Mouse (Mus musculus): Measurements from ENCODE around the gene Dcaf12. TPM values are rescaled to one million over a fixed set of nuclear protein-coding genes. Genes with fewer than 3 reads are reported as not detected.

Gene Dcaf12
- polyA plus RNA-seq, 1 experiment, result 30.9 TPM

DNA sequence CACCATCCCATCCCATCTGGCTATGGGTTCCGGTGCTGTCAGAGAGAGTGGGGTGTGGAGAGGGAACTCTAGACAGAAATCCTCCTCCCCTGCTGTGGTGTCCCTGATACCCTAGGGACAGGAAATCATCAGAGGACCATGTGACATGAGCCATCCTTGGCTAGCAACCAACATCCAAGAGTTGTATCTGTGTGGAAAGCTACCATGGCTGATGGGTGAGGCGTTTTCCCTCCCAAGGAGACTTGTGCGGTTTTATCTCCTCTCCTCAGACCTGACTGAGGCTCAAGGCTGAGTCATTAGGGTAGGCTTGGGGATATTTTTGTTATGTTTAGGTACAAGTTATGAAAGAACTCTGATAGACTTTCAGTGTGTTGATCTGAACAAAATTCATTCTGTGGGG lies 16.4 kb upstream of the Dcaf12 start:
- DNase-seq, result peak; percentile 56
- H3K27ac ChIP-seq (ENCODE audit: insufficient read depth, low read depth, low read length), result peak overlapping the region; percentile 15; the same call in 1 of the 2 replicates
- no peak overlapping the region for H3K4me3 ChIP-seq (ENCODE audit: insufficient read depth, low read depth, low read length)
- H3K36me3 ChIP-seq (ENCODE audit: control insufficient read depth, insufficient read depth, low read length), result no peaks in the 10 kb centered on the region
- WGBS, result 59% methylated on average over 3 of the region's 3 CpGs
- no peak for TF ChIP-seq CTCF (conservative IDR thresholded peaks at IDR 0.05; ENCODE audit: insufficient read depth, insufficient read length, low read depth, low read length)
- no peak for TF ChIP-seq POLR2A (IDR thresholded peaks at IDR 0.05; ENCODE audit: low read depth, low read length)
- H3K27me3 ChIP-seq (replicated peaks; ENCODE audit: control insufficient read depth, insufficient read depth, low read length), result no peaks in the 10 kb centered on the region
- H3K4me1 ChIP-seq (ENCODE audit: control insufficient read depth, insufficient read depth, low read length), result peaks cover 13% of the 10 kb centered on the region; the same call in 1 of the 2 replicates

DNA sequence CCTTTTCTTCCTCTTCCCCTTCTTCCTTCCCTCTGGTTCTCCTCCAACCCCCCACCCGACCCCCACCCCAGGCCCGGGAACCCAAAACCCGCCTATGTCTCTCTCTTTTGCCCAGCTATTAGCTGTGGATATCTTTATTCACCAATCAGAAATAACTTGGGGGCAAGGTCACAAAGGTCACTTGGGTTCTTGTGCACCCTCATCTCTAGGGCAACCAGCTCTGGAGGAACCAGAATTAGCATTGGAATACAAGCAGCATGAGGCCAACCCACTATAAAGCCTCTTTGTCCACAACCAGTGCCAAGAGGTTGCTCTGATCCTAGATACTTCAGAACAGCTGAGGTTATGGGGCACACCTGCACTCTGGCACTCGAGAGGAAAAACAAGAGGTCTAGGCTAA lies 14.8 kb upstream of the Dcaf12 start:
- TF ChIP-seq POLR2A (IDR thresholded peaks at IDR 0.05; ENCODE audit: low read depth, low read length), result no peak
- Histone ChIP-seq H3K4me1 (ENCODE audit: control insufficient read depth, insufficient read depth, low read length) (peaks cover 13% of the 10 kb centered on the region; the same call in 1 of the 2 replicates), H3K27me3 (replicated peaks; ENCODE audit: control insufficient read depth, insufficient read depth, low read length) (no peaks in the 10 kb centered on the region), H3K27ac (ENCODE audit: insufficient read depth, low read depth, low read length) (no peak overlapping the region), H3K36me3 (ENCODE audit: control insufficient read depth, insufficient read depth, low read length) (no peaks in the 10 kb centered on the region), H3K4me3 (ENCODE audit: insufficient read depth, low read depth, low read length) (no peak overlapping the region)
- no peak for DNase-seq
- WGBS, result 69% methylated on average over 4 of the region's 4 CpGs

DNA sequence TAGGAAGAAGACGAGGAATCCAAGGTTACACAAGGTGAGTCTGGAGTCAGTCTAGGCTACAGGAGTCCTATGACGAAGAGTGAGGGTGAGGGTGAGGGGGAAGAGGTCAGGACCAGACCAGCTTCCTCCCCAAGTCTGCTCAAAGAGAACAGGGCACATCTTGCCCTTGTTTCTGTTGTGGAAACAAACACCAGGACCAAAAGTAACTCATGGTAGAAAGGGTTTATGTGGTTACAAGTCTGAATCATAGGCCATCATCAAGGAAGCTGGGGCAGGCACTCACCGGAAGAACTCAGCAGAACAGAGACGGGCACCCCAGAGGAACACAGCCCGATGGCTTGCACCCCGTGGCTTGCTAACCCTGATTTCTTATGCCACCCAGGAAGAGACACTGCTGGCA lies 12.2 kb upstream of the Dcaf12 start:
- peaks cover 10% of the 10 kb centered on the region; the same call in 1 of the 2 replicates for H3K4me1 ChIP-seq (ENCODE audit: control insufficient read depth, insufficient read depth, low read length)
- WGBS, result 89% methylated on average over 6 of the region's 6 CpGs
- no peaks in the 10 kb centered on the region for H3K36me3 ChIP-seq (ENCODE audit: control insufficient read depth, insufficient read depth, low read length)
- no peaks in the 10 kb centered on the region for H3K27me3 ChIP-seq (replicated peaks; ENCODE audit: control insufficient read depth, insufficient read depth, low read length)
- no peak for DNase-seq
- no peak for TF ChIP-seq CTCF (conservative IDR thresholded peaks at IDR 0.05; ENCODE audit: insufficient read depth, insufficient read length, low read depth, low read length)
- no peak for TF ChIP-seq POLR2A (IDR thresholded peaks at IDR 0.05; ENCODE audit: low read depth, low read length)
- H3K4me3 ChIP-seq (ENCODE audit: insufficient read depth, low read depth, low read length), result no peak overlapping the region
- no peak overlapping the region for H3K27ac ChIP-seq (ENCODE audit: insufficient read depth, low read depth, low read length)

DNA sequence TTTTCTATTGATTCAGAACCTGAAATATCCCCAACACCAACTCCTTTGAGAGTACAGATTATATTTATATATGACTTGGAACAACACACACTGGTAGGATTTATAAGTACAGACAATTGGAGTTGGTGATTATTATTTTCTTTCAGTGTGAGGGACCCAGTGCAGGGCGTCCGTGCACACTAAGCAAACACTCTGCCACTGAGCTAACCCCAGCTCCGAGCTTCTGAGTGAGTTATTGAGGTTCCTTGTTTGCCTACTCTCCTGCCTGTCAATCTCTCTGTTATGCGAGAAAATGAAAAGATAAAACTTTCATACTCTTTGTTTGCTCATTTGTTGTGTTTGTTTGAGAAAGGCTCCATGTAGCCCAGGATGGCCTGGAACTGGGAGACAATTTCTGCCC lies 6.3 kb upstream of the Dcaf12 start:
- WGBS, result 70% methylated on average over 4 of the region's 4 CpGs
- no peaks in the 10 kb centered on the region for H3K4me1 ChIP-seq (ENCODE audit: control insufficient read depth, insufficient read depth, low read length)
- TF ChIP-seq POLR2A (IDR thresholded peaks at IDR 0.05; ENCODE audit: low read depth, low read length) (no peak), CTCF (conservative IDR thresholded peaks at IDR 0.05; ENCODE audit: insufficient read depth, insufficient read length, low read depth, low read length) (no peak)
- no peak overlapping the region for H3K27ac ChIP-seq (ENCODE audit: insufficient read depth, low read depth, low read length)
- H3K27me3 ChIP-seq (replicated peaks; ENCODE audit: control insufficient read depth, insufficient read depth, low read length), result no peaks in the 10 kb centered on the region
- no peaks in the 10 kb centered on the region for H3K36me3 ChIP-seq (ENCODE audit: control insufficient read depth, insufficient read depth, low read length)
- no peak for DNase-seq
- H3K4me3 ChIP-seq (ENCODE audit: insufficient read depth, low read depth, low read length), result no peak overlapping the region

DNA sequence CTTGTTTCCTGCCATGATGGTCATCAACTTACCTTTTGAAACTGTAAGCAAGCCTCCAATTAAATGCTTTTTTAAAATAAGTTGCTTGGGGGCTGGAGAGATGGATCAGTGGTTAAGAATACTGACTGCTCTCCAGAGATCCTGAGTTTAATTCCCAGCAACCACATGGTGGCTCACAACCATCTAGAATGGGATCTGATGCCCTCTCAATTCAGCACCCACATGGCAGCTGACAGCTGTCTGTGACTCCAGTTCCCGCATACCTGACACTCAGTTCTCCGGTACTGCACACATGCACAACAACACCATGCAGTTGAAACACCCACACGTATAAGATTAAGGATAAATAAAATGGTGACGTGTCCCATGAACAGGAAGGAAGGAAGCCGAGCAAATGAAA lies 3.6 kb upstream of the Dcaf12 start:
- Histone ChIP-seq H3K27me3 (replicated peaks; ENCODE audit: control insufficient read depth, insufficient read depth, low read length) (no peaks in the 10 kb centered on the region), H3K4me3 (ENCODE audit: insufficient read depth, low read depth, low read length) (no peak overlapping the region), H3K4me1 (ENCODE audit: control insufficient read depth, insufficient read depth, low read length) (peaks cover 7% of the 10 kb centered on the region; the same call in 1 of the 2 replicates), H3K27ac (ENCODE audit: insufficient read depth, low read depth, low read length) (no peak overlapping the region), H3K36me3 (ENCODE audit: control insufficient read depth, insufficient read depth, low read length) (no peaks in the 10 kb centered on the region)
- peak; percentile 40 for DNase-seq
- no peak; the same call in 1 of the 2 replicates for TF ChIP-seq CTCF (conservative IDR thresholded peaks at IDR 0.05; ENCODE audit: insufficient read depth, insufficient read length, low read depth, low read length)
- TF ChIP-seq POLR2A (IDR thresholded peaks at IDR 0.05; ENCODE audit: low read depth, low read length), result no peak
- WGBS, result 55% methylated on average over 5 of the region's 5 CpGs

DNA sequence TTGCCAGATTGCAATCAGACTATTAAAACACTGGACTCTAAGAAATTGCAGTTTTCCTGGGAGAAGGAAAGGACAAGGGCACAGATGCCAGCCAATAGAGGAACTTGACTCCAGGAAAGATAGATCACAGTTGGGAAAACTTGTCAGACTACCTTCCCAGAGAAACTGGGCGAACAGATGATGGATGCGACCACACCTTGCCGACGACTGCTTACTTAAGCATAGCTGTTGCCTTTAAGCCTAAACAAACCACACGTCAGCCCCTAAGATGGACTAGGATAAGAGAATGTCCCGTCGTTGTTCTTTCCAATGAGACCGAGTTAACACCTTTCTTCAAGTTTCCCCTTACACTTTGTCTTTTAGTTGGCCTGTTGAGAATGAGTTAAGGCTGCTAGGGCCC lies 484 bp upstream of the Dcaf12 start:
- TF ChIP-seq CTCF (conservative IDR thresholded peaks at IDR 0.05; ENCODE audit: insufficient read depth, insufficient read length, low read depth, low read length) (no peak), POLR2A (IDR thresholded peaks at IDR 0.05; ENCODE audit: low read depth, low read length) (no peak)
- Histone ChIP-seq H3K4me3 (ENCODE audit: insufficient read depth, low read depth, low read length) (peak overlapping the region; percentile 36), H3K27ac (ENCODE audit: insufficient read depth, low read depth, low read length) (peak overlapping the region; percentile 18), H3K27me3 (replicated peaks; ENCODE audit: control insufficient read depth, insufficient read depth, low read length) (no peaks in the 10 kb centered on the region), H3K36me3 (ENCODE audit: control insufficient read depth, insufficient read depth, low read length) (peaks cover 2% of the 10 kb centered on the region; the same call in 1 of the 2 replicates), H3K4me1 (ENCODE audit: control insufficient read depth, insufficient read depth, low read length) (peaks cover 10% of the 10 kb centered on the region; the same call in 1 of the 2 replicates)
- WGBS, result 41% methylated on average over 8 of the region's 8 CpGs
- no peak for DNase-seq

DNA sequence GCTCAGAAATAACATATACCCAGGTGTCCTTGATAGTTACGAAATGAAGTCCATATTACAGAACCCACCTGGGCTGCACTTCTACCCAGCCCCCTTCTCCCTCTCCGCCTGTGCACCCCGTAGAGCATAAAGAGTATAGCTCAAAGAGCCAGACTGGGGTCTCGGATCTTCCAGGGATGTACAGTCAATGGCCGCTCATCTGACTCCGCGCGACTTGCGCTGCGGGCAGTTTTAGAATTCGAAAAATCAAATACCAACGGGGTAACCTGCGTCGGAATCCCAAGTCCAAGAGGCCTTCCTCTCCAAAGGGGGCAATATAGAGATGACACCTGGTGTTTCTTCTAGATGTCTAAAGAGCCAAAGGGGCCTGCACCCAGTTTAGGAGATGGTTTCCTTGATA lies 967 bp downstream of the Dcaf12 start:
- peaks cover 2% of the 10 kb centered on the region; the same call in 1 of the 2 replicates for H3K36me3 ChIP-seq (ENCODE audit: control insufficient read depth, insufficient read depth, low read length)
- peak overlapping the region; percentile 50; the same call in 1 of the 2 replicates for H3K27ac ChIP-seq (ENCODE audit: insufficient read depth, low read depth, low read length)
- DNase-seq, result no peak
- TF ChIP-seq POLR2A (IDR thresholded peaks at IDR 0.05; ENCODE audit: low read depth, low read length) (no peak), CTCF (conservative IDR thresholded peaks at IDR 0.05; ENCODE audit: insufficient read depth, insufficient read length, low read depth, low read length) (no peak)
- H3K4me1 ChIP-seq (ENCODE audit: control insufficient read depth, insufficient read depth, low read length), result peaks cover 10% of the 10 kb centered on the region; the same call in 1 of the 2 replicates
- H3K4me3 ChIP-seq (ENCODE audit: insufficient read depth, low read depth, low read length), result peak overlapping the region; percentile 78
- H3K27me3 ChIP-seq (replicated peaks; ENCODE audit: control insufficient read depth, insufficient read depth, low read length), result no peaks in the 10 kb centered on the region
- WGBS, result 7% methylated on average over 14 of the region's 14 CpGs
